Mouse (Mus musculus): ENCODE data around the gene Ccdc124. TPM values are rescaled to one million over a fixed set of nuclear protein-coding genes. Genes with fewer than 3 reads are reported as not detected.

Ccdc124 gene
- total and polyA plus RNA-seq, 3 experiments: 36.2 to 82.0 (median 58.7) TPM

DNA sequence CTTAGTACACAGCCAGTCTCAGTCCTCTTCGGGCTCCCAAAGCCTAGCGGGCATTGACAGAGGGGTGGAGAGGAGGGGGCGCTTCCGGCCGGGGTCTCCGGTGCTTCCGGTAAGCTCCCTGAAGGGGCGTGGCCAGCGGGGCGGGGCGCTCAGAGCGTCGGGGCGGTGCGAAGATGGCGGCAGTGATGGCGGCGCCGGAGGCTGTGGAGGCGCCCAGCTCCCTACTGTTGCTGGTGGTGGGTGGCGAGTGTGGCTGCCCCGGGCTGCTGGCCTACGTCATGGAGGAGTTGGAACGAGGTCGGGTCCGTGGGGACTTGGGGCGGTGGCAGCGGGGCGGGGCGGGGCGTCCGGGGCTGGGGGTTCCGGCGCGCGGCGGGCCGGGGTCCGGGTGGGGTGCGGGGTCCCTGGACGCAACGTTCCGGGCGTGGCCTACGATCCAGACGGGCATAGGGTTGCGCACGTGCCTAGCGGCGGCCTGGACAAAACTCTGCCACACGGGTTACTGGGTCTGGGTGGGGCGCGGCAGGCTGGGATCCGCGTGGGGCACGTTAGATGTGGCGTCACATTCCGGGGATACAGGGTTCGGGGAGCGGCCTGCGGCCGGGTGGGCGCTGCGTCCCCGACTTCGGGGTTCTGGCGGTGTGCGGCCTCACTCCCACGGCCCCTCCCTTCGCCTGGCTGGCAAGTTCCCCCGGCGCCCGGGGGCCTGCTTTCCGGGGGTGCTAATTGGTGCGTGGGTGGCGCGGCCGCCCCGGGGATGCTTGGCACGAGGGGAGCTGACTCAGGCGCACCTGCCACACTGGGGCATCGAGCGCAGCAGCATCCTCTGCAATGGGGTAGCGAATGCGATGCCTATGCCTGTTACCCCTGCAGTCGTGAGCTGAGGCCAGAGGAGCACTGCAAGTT, 32.3 kb upstream of the Ccdc124 start, which contains the start of gene Map1s:
Gene Map1s, plus strand, starts transcription at position 102 of the 906 bp plus-strand sequence.
- H3K4me1 ChIP-seq (ENCODE audit: control insufficient read depth in 1 of 2, insufficient read depth in 2 of 2): peaks cover 7 to 48% of the 10 kb centered on the region in 2 experiments; a peak in 3 of 4 replicates
- peaks cover 5 to 17% of the 10 kb centered on the region in 2 experiments for H3K36me3 ChIP-seq (replicated peaks in 1 of 2; ENCODE audit: control insufficient read depth in 1 of 2, insufficient read depth in 1 of 2, low read length in 1 of 2)
- peaks cover 18% of the 10 kb centered on the region for H3K79me2 ChIP-seq (replicated peaks; ENCODE audit: control insufficient read depth, extremely low read depth, insufficient read depth, poor library complexity, severe bottlenecking)
- H3K27me3 ChIP-seq (replicated peaks): no peaks in the 10 kb centered on the region
- H3K9ac ChIP-seq (ENCODE audit: insufficient read depth, low read depth): peak within 1 kb of the TSS; percentile 81
- dilution Hi-C loops (cut with MboI; ENCODE audit: extremely low pct_ligation_motif_present, extremely low pct_unique_long_range_greater_than_20kb, low sequenced_read_pairs) (no loop called here), in situ Hi-C loops (cut with MboI; ENCODE audit: low pct_ligation_motif_present, low pct_unique_long_range_greater_than_20kb, low sequenced_read_pairs) (no loop called here)
- no peaks in the 10 kb centered on the region for H3K9me3 ChIP-seq (replicated peaks; ENCODE audit: low read length)
- peak within 1 kb of the TSS; percentile 72 for H3K4me2 ChIP-seq (ENCODE audit: insufficient read depth, low read depth, poor library complexity, severe bottlenecking)
- peak within 1 kb of the TSS; percentile 68 for H3K27ac ChIP-seq (ENCODE audit: insufficient read depth, low read depth)
- peak within 1 kb of the TSS; percentile 88 to 97 (median 89) for H3K4me3 ChIP-seq (replicated peaks in 1 of 3; ENCODE audit: low read depth in 2 of 3, low read length in 2 of 3, poor library complexity in 1 of 3)
- peak; percentile 89 for DNase-seq (ENCODE audit: extremely low read depth)
- TF ChIP-seq POLR2AphosphoS2 (IDR thresholded peaks at IDR 0.05; ENCODE audit: low read depth, low read length) (peak; percentile 73), MAZ (IDR thresholded peaks at IDR 0.05; ENCODE audit: low read depth, low read length) (peak; percentile 96), CHD1 (IDR thresholded peaks at IDR 0.05; ENCODE audit: low read depth, low read length) (peak; percentile 31; the same call in 1 of the 2 replicates), ZC3H11A (IDR thresholded peaks at IDR 0.05; ENCODE audit: low read depth, low read length) (no peak), IRF4 (IDR thresholded peaks at IDR 0.05; ENCODE audit: low read depth, low read length) (no peak; the same call in 1 of the 2 replicates), SMC3 (IDR thresholded peaks at IDR 0.05; ENCODE audit: low read depth, low read length) (no peak), CHD2 (IDR thresholded peaks at IDR 0.05; ENCODE audit: low read length) (no peak), PAX5 (IDR thresholded peaks at IDR 0.05; ENCODE audit: low read length) (no peak), UBTF (IDR thresholded peaks at IDR 0.05; ENCODE audit: low read depth, low read length) (no peak), ZMIZ1 (IDR thresholded peaks at IDR 0.05; ENCODE audit: low read depth, low read length) (peak; percentile 48; the same call in 1 of the 2 replicates), ELF1 (IDR thresholded peaks at IDR 0.05; ENCODE audit: low read depth, low read length) (peak; percentile 84), BHLHE40 (IDR thresholded peaks at IDR 0.05; ENCODE audit: low read depth, low read length) (peak; percentile 91), GABPA (IDR thresholded peaks at IDR 0.05; ENCODE audit: insufficient replicate concordance, low read depth, low read length) (no peak), NELFE (IDR thresholded peaks at IDR 0.05; ENCODE audit: low read depth, low read length) (peak; percentile 76), TBP (conservative IDR thresholded peaks at IDR 0.05; ENCODE audit: low read depth, low read length) (0 out of 2 replicates have a peak, but pooled peaks have one; percentile 66), SIN3A (IDR thresholded peaks at IDR 0.05; ENCODE audit: low read length) (peak; percentile 67), E2F4 (IDR thresholded peaks at IDR 0.05; ENCODE audit: insufficient replicate concordance, low read depth, low read length) (no peak), RAD21 (IDR thresholded peaks at IDR 0.05; ENCODE audit: low read depth, low read length) (no peak), JUND (conservative IDR thresholded peaks at IDR 0.05; ENCODE audit: low read depth, low read length) (no peak), ZNF384 (IDR thresholded peaks at IDR 0.05; ENCODE audit: low read depth, low read length) (no peak), ETS1 (conservative IDR thresholded peaks at IDR 0.05; ENCODE audit: low read depth, low read length) (no peak), MYC (IDR thresholded peaks at IDR 0.05; ENCODE audit: low read depth, low read length) (peak; percentile 93), NRF1 (IDR thresholded peaks at IDR 0.05; ENCODE audit: low read depth, low read length) (peak; percentile 67), EP300 (IDR thresholded peaks at IDR 0.05; ENCODE audit: low read length) (no peak), MAX (IDR thresholded peaks at IDR 0.05; ENCODE audit: low read length) (peak; percentile 84), MXI1 (IDR thresholded peaks at IDR 0.05; ENCODE audit: low read depth, low read length) (peak; percentile 89), KAT2A (IDR thresholded peaks at IDR 0.05; ENCODE audit: insufficient replicate concordance, low read length) (no peak), MEF2A (IDR thresholded peaks at IDR 0.05; ENCODE audit: borderline replicate concordance, low read depth, low read length) (peak; percentile 33; the same call in 1 of the 2 replicates), TCF12 (IDR thresholded peaks at IDR 0.05; ENCODE audit: low read depth, low read length) (peak; percentile 80), USF2 (conservative IDR thresholded peaks at IDR 0.05; ENCODE audit: low read depth, low read length) (no peak), CTCF (conservative IDR thresholded peaks at IDR 0.05 in 1 of 2, IDR thresholded peaks at IDR 0.05 in 1 of 2; ENCODE audit: low read depth in 2 of 2, low read length in 2 of 2) (no peak), RCOR1 (conservative IDR thresholded peaks at IDR 0.05; ENCODE audit: low read depth, low read length) (no peak), USF1 (IDR thresholded peaks at IDR 0.05; ENCODE audit: low read depth, low read length) (no peak), POLR2A (IDR thresholded peaks at IDR 0.05; ENCODE audit: low read depth, low read length) (peak; percentile 81), ZKSCAN1 (IDR thresholded peaks at IDR 0.05; ENCODE audit: borderline replicate concordance, low read depth, low read length) (no peak), JUN (IDR thresholded peaks at IDR 0.05; ENCODE audit: insufficient read depth, low read depth, low read length) (no peak), HCFC1 (IDR thresholded peaks at IDR 0.05; ENCODE audit: low read depth, low read length) (peak; percentile 77), MAFK (IDR thresholded peaks at IDR 0.05; ENCODE audit: insufficient replicate concordance, low read length) (no peak)

Measured in CH12.LX (cell line).